Mouse (Mus musculus): ENCODE data around the gene Dexi.

Dexi gene

GRCm38 (mm10) chr16:10540763-10541597 is 1.9 kb downstream of the Dexi start:
- DNase-seq, result no peak

- DNase-seq, result no peak
Observed at GRCm38 (mm10) chr16:10536961-10537360, 5.9 kb downstream of the Dexi start.

- no peak for DNase-seq
Observed at GRCm38 (mm10) chr16:10536323-10536722, 6.5 kb downstream of the Dexi start.

DNA sequence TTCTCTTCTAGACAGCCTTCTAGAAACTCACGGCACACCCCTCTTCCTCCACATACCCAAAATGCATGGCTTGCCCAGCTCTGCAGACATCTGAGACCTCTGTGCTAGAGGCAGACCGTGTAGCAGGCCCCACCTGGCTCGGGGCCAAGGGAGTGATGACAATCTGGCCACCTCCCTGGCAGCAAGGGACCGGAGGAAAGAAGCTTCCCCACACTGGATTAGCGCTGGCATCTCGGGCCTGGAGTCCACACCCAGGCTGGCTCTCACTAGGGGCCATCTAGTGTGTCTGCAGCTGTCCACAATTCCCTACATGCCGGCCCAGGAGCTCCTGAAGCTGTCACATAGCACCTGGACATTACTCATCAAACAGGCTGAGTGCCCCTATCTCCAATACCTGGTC is 8.3 kb downstream of the Dexi start:
- no peak for DNase-seq

DNA sequence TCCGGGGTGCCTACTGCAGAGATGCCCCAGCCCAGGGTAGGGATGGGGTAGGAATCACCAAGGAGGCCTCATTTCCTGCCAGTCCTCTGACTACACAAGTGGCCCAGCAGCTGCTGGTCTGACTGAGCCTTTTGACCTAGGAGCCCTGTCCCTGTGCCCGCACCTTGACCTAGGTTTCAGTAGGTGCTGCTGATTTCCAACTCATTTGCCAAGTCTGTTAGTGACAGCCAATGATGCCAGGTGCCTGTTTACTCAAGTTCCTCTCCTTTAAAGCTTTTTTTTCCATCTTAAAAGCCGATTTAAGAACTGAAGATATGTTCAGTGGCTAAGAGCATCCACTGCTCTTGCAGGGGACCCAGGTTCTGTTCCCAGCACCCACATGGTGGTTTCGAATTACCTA is 9.1 kb downstream of the Dexi start:
- DNase-seq, result no peak

DNA sequence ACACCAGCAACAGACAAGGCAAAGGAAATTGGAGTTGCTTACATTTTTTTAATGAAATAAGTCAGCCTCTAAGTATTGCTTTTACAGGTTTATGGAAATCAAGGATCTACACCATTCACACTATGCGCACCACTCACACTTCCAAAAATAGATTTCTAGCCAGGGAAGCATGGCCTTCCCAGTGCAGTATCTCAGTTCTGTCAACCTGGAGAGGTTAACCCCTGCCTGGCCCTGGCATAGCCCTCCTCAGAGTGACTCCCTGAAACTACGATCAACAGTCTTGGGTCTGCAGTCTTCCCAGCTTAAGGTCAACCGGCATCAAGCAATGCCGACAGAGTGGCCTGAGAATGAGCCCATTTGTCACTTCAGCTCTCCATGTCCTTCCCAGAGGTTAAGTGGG is 12.7 kb downstream of the Dexi start:
- DNase-seq, result no peak

GRCm38 (mm10) chr16:10528382-10528781 is 14.5 kb downstream of the Dexi start:
- DNase-seq, result no peak

GRCm38 (mm10) chr16:10527046-10527644 is 15.7 kb downstream of the Dexi start:
- peak; percentile 45 for DNase-seq

- DNase-seq, result no peak
Observed at GRCm38 (mm10) chr16:10525610-10525980, 17.3 kb downstream of the Dexi start.

GRCm38 (mm10) chr16:10524866-10525609 is 17.8 kb downstream of the Dexi start:
- peak; percentile 49 for DNase-seq

- DNase-seq, result no peak
Observed at GRCm38 (mm10) chr16:10523650-10524049, 19.2 kb downstream of the Dexi start.

- peak; percentile 89 for DNase-seq
Observed at GRCm38 (mm10) chr16:10522811-10523210, 20.0 kb downstream of the Dexi start.

- peak; percentile 82 for DNase-seq
Observed at GRCm38 (mm10) chr16:10520908-10521614, 21.8 kb downstream of the Dexi start.

- no peak for DNase-seq
Observed at GRCm38 (mm10) chr16:10518030-10518429, 24.8 kb downstream of the Dexi start.

GRCm38 (mm10) chr16:10515953-10516572 is 26.8 kb downstream of the Dexi start:
- DNase-seq, result no peak

GRCm38 (mm10) chr16:10511134-10511520 is 31.7 kb downstream of the Dexi start:
- DNase-seq, result no peak

GRCm38 (mm10) chr16:10510477-10511133 is 32.2 kb downstream of the Dexi start:
- DNase-seq, result no peak

GRCm38 (mm10) chr16:10508691-10509090 is 34.2 kb downstream of the Dexi start:
- DNase-seq, result no peak

DNA sequence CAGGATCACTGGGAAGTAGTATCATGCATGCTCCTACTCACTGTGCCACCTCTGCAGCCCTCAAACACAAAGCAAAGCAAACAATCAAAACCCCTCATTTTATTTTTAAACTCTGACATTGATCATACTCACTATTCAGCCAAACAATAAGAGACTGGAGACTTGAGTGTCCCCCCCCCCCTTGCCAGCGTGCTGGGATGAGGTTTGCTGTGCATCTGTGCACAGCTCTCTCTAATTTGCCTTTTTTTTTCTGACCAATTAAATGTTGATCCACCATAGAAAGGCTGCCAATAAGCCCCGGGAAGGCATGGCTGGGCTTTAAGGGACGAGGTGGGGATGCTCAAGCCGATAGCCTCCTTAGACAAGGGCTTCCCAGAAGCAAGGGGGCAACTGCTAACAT is 35.4 kb downstream of the Dexi start:
- no peak for DNase-seq

- no peak for DNase-seq
Observed at GRCm38 (mm10) chr16:10503058-10503457, 39.8 kb downstream of the Dexi start.

- DNase-seq, result peak; percentile 73
Observed at GRCm38 (mm10) chr16:10501865-10502264, 41.0 kb downstream of the Dexi start.

- no peak for DNase-seq
Observed at GRCm38 (mm10) chr16:10499122-10499521, 43.7 kb downstream of the Dexi start.

Data from thymus, postnatal 4 days (tissue).